Mouse (Mus musculus) gastrocnemius, postnatal 10 days (tissue): ENCODE data around the gene Polr1e. TPM values are rescaled to one million over a fixed set of nuclear protein-coding genes. Genes with fewer than 3 reads are reported as not detected.
"Not testable (repeated sequence)": the region's sequence is repeated elsewhere in the genome, so short reads cannot be mapped to it uniquely, and the experiment has no call there.

Experiments used
- DNase-seq: peaks from one replicate; pipeline ENCODE4 v3.0.0; 2021; ENCODE audit warnings: mixed read lengths
- total RNA-seq, 2 experiments: library from RNA; stranded (reverse); gene quantifications; 2 replicates each; pipeline ENCODE4 v1.2.3; 2021

Polr1e gene
- total RNA-seq, 2 experiments from 2014 or later, result 6.7 to 8.2 TPM

- DNase-seq, result no peak
These were observed 12.9 kb upstream of the Polr1e start for GRCm38 (mm10) chr4:45005452-45005851.

DNA sequence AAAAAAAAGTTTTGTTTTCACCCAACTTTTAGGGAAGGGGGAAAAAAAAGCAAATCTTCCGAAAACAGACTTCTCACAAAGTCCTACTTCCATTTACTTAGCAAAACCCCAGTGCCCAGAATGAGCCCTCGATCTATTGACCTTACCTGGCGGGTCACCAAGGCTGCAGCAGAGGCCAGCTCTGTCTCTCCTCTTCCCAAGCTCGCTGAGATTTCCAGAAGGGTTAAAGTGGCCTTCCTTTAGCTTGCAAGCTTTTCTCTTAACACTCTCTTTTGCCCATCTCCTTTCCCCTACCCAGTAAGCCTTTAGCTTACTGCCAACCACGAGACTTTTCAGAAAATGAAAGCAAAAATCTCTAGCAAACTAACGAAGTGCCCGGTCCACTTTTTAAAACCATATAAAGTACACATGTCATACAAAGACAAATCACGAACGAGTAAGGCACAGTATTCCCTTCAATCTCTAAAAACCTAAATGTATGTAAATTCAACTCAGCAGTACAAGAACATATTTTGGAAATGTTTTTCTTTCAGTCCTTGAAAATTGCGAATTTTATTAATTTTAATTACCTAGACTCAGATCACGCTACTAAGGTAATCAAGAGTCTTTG is 7.5 kb upstream of the Polr1e start:
- DNase-seq, result no peak

DNA sequence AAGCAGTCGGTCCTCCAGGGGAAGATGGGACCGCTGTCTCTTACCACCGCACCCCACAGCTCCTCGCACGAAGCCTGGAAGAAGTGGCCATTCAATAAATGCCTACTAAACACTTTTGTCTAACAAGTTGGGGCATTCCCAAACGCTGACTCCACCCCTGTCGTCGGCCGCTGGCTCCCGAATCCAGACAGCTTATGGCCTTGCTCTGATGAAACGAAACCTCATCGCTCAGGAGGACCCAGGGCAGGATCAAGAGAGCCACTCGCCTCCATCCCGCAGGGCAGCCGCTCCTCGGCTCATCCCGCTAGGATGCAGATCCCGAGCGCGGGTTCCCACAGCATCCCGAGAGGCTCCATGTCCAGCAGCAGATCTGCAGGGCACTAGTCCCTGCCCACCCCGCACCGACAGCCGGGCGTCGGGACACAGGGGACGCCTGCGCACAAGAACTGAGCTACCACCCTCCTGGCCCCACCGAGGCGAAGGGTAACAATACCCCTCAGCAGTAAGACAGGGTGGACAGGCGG is 6.7 kb upstream of the Polr1e start:
- peak; percentile 56 for DNase-seq

DNA sequence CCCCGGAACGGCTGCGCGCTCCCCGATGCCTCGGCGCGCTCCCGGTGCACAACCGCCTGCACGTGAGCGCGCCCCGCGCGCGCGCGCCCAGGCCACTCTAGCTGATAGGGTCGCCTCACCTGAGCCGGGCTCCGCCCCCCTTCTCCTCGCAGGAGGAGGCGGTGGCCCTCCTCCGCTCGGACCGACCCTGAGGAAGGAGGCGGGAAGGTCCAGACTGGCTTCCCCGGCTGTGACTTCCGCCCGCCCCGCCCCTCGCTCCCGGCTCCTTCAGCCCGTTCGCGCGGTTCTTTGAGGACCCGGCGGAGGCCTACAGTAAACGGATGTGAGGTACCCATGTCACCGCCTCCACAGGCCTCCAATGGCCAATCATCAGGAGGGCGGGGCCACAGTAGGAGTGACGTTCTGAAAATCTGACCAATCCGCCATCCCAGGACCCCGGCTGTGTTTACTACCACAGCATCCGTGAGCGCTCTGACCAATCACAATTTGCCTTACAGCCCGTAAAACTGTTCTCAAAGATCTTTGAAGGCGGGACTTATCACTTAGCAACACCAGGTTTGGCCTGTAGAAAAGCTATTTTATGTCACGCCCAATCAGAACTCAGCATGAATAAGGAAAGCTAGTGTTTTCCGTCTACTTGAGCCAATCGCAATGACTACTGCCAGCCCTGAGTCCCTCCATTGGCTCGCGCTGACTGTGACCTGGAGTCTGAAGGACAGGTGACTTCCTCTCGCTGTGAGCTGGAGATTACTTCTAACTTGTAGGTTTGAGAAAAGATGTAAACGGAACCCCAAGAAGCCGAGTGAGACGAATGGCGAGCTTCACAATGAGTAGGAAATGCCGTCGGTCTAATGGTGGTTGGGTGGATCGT is 6.0 kb upstream of the Polr1e start, which contains the start of gene Zbtb5:
TSS of gene Zbtb5 (minus strand) at position 308 of the 871 bp plus-strand sequence.
- peak; percentile 93 for DNase-seq

GRCm38 (mm10) chr4:45013031-45013431 is 5.4 kb upstream of the Polr1e start:
- no peak for DNase-seq

GRCm38 (mm10) chr4:45013537-45013936 is 4.8 kb upstream of the Polr1e start:
- no peak for DNase-seq

- DNase-seq, result peak; percentile 46
These were observed 2.8 kb upstream of the Polr1e start for GRCm38 (mm10) chr4:45015615-45016014.

DNA sequence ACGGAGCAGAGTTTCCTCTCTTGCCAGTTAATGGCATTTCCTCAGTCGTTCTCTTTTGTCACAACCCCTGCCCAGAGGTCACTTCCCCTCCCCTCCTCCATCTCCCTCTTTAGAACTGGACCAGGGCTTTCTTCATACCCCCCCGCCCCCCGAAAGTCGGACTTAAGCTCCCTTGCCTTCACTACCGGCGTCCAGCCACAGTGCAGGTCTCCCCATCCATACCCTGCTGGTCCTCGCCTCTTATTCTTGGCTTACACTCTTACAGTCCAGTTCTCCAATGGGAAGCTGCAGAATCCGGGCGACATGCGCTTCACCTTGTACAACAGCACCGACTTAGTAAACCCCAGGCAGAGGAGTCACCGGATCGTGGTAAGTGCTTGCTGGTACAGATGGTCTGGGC is 626 bp downstream of the Polr1e start:
- no peak for DNase-seq

DNA sequence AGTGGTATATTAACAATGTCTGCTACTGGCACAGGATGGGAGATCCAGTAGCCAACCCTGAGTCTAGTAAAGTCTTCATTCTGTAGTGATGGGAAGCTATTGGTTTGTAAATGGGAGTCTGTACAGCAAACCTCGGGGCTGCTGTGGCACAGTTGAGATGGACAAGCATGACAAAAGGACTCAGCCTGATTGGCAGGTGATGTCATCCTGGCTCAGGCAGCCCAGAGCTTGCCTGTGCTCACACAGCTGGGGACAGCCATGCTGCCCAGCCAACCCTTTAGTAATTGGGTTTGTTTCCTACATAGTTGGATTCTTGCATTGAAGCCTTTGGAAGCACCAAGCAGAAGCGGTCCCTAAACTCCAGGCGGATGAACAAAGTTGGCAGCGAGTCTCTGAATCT is 8.1 kb downstream of the Polr1e start:
- DNase-seq, result no peak

DNA sequence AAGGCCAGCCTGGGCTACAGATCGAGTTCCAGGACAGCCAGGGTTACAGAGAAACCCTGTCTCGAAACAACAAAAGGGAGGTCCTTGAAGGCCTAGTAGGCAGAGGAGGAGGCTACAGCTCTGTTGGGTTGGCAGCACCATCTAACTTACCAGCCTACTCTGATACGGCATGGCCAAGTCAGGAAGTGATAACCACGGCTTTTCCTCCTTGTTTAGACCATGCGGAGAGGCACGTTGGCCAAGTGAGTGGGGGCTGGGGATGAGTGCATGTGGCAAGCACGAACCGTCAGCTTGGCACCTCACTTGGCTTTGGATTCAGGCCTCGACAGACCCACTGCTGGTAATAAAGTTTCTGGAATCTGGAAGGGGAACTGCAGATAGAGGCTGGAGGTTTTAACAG is 14.2 kb downstream of the Polr1e start:
- no peak for DNase-seq

DNA sequence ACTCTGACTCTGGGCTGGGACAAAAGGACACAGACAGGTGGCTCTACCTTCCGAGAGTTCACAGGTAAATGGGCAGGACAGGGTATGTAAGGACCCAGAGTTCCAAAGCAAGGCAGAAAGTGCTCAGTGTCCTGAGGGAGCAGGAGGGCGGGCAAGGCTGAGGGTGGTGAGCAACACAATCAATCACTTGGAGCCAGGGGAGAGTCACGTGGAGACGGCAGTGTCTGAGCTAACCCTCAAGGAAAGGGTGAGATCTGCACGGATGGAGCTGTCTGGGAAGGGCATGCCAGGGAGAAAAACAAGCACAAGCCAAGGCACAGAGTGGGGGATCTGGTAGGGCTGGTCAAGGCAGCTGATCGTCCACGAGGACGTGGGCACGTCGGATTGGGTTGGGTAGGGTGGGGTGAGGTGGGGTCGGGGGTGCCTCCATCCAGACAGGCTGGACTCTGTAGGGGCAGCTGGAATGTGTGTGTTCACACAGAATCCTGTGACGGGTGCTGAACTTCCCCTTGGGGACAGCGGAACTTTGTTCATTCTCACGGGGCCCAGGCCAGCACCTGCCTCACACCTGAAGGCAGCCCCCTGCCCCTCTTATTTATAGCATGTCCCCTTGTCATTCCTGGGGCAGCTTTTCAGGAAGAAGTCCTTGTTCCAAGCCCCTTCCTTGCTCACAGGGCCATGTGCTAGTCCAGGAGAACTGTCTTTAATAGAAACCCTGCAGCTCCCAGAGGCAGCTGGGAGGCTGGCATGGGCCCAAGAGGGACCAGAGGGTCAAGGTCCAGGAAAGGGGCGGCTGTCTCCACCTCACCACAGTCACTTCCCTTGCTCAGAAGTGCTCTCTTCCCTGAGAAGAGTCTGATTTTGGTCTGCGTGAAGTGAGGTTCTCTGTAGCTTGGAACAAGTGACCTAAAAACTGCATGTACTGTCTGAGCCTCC is 16.6 kb downstream of the Polr1e start:
- no peak for DNase-seq

DNA sequence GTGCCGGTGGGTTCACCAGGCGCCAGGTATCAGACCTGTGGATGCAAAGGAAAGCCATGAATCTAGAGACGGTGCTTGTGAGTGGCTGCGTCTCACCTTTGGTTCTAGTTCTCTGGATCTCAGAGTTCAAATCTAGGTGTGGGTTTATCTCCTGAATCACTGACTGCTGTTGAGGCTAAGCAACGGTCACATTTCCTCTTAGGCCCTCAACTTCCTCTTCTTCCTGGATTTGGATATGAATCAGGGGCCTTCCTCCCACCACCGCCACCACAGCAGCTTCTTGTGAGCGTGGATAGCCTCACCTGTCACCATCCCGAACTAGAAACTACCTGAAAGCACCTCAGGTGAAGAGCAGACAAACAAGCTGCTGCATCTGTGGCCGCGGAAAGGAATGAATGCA is 17.7 kb downstream of the Polr1e start:
- DNase-seq, result no peak

DNA sequence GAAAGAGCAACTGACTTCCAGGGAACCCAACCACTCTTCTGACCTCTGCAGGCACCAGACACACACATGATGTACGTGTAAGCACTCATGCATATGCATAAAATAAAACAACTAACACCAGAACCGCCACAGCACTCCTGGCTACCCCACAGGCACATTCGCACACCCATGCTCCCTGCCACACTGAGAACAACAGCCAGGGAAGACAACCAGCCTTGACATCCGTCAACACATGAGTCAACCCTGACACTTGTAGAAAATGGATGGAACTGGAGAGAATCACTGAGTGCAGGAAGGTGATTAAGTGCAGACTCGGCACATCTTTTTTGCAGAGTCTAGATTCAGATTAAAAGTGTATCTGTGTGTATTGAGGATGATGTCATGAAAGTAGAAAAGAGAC is 18.2 kb downstream of the Polr1e start:
- DNase-seq, result no peak

GRCm38 (mm10) chr4:45037455-45038410 is 19.4 kb downstream of the Polr1e start:
- DNase-seq, result no peak

DNA sequence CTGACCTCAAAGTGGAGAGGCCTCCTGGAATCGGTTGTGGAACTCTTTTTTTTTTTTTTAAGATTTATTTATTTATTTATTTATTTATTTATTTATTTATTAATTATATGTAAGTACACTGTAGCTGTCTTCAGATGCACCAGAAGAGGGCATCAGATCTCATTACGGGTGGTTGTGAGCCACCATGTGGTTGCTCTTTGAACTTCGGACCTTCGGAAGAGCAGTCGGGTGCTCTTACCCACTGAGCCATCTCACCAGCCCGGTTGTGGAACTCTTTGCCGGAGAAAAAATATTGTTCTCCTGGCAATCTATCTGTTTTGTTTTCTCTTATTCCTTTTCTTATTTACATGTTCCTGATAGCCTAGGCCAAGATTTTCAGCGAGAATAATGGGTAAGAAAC is 20.5 kb downstream of the Polr1e start:
- DNase-seq, result not testable (repeated sequence)

- not testable (repeated sequence) for DNase-seq
These were observed 21.2 kb downstream of the Polr1e start for GRCm38 (mm10) chr4:45039546-45039945.

DNA sequence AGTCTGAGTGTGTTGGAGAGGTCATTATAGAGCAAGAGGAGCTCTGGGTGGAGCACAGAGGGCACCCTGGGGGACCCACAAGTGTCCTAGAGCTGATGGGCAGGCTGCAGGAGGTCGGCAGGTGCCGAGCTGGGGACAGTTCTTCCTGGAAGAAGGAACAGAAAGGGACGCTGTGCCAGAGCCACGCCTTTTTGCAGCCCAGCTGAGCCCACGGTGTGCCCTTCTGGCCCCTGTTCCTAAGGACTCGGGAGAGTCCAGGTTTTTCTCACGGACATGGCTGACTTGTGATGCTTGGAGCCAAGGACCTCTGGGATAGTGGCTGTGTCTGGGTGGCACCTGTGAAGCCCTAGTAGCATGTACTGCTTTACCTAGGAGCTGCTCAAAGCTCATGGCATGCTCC is 22.4 kb downstream of the Polr1e start:
- no peak for DNase-seq

GRCm38 (mm10) chr4:45046679-45047078 is 28.3 kb downstream of the Polr1e start:
- no peak for DNase-seq

DNA sequence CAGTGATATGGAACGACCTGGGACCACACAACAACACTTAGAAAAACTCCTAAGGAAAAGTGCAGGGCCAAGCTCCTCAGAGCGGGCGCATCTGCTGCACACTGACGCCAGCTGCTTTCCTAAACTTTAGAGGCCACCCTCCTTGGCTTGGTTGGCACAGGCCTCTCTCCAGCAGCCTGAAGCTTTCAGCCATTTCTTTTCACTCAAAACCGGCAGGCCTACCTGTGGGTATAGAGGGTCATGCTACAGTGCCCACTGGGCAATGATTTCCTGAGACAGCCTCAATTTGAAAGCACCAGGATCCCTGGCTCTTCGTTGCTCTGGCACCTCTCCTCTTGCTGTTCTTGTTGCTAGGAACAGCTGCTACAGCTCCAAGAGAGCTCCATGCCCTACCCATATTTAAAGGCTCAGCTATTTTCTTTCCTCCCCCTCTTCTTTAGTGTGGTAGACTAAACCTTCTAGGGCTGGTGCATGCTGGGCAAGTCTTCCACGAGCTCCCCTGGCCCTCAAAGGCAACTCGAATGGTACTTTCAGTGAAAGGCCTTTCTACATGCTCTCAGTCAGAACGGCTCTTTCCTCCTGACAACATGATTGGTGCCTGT is 29.0 kb downstream of the Polr1e start:
- DNase-seq, result no peak

DNA sequence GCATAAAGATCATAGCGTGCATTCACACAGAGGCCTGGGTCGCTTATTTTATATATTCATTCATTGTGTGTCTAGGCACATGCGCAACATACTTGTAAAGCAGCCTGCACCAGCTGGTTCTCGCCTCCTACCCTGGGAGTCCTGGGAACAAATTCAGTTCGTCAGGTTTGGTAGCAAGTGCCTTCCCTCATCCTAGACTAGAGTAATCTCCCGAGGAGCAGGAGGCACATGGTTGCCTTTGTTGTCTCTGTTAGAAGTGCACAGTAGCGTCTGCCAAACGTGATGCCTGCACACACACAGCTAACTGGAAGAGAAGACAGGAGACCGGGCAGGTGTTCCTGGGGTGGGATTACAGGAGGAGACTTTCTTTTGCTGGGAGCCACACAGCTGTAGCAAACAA is 29.6 kb downstream of the Polr1e start:
- DNase-seq, result no peak

GRCm38 (mm10) chr4:45054862-45055261 is 36.5 kb downstream of the Polr1e start:
- no peak for DNase-seq
